Mouse (Mus musculus): ENCODE results near the gene Alg12. TPM values are rescaled to one million over a fixed set of nuclear protein-coding genes. Genes with fewer than 3 reads are reported as not detected.
A peak's percentile ranks its signal among the peaks of the same experiment; 100 is the strongest.

Gene Alg12
- total RNA-seq, 2 experiments from 2014 or later, result 10.1 to 13.3 TPM

DNA sequence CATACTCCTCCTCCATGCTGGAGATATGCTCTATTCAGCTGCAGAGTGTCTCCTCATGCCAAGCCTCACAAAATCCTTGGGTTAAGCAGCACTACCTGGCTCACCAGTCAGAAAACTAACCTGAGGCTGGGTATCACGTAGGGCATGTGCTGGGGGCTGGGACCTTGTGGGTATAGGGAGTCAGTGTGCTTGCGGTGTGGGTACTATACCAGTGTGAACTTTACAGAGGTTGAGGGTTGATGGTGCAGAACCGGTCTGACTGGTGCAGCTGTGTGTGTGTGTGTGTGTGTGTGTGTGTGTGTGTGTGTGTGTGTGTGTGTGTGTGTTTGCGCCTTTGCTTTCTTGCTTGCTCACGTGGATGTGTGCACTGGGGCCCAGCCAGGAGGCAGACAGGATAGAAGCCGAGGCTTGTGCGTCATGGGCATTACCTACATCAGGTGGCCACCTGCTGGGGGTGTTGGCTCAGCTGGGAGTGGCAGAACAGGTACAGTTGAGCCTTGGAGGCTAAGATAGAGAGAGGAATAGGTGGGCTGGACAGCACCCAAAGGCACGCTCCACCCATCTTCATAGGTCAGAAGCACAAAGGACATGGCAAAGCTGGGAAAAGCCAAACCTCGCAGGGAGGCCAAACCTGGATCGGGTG lies 32.5 kb upstream of the Alg12 start:
- DNase-seq (ENCODE audit: low spot score in 2 of 2), result no peak
- Histone ChIP-seq H3K4me3 (no peak overlapping the region), H3K27ac (peak overlapping the region; percentile 91; the same call in 1 of the 2 replicates)
- TF ChIP-seq CTCF (conservative IDR thresholded peaks at IDR 0.05), result no peak

DNA sequence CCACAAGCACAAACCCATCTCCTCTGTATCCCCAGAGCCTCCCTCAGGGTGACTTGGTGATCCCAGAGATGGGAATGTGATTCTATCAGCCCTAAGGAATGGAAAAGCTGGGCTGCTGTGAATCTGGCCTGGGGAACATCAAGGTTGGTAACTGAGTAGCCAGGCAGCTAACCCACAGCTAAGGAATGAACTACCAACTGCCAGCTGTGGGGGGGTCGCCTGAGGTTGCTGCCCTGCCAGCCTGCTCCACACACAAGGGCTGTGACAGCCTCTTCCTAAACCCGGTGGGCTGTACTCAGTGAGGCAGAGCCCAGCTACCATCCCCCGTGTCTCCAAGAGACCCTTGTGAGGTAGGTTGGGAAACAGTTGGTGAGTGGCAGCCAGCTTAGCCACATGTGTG lies 32.0 kb upstream of the Alg12 start:
- Histone ChIP-seq H3K27ac (peak overlapping the region; percentile 91), H3K4me3 (no peak overlapping the region)
- DNase-seq (ENCODE audit: low spot score in 2 of 2), result no peak
- TF ChIP-seq CTCF (conservative IDR thresholded peaks at IDR 0.05), result no peak

DNA sequence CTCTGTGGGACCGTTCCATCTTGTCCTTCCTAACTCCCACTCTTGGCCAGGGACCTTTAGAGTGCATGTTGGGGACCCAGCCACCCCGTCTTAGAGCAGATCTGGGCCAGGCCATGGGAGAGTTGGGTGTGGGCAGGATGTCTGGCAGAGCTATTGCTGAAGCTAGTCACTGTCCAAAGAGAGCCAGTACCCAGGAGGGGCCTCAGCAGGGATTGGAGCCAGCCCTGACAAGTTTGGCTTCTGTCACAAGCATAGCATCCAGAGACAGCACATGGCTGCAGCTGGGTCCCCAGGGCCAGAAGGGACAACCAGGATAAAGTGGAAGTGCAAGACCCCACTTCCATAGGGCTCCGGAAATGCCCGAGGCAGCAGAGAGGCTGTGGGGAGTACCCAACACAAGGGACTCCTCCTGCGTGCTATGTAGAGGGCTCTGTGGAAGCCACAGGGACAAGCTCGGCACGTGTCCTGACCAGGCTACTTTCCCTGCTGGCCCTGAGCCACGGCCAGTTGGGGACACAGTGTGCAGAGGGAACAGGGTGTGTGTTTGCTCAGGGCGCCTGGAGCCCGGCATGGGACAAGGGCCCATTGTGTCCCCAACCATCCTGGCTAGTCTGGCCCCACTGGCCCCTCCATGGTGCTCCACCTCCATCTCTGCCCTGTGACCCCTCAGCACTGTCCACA lies 31.2 kb upstream of the Alg12 start:
- TF ChIP-seq CTCF (conservative IDR thresholded peaks at IDR 0.05), result no peak
- peak; percentile 77 to 82 for DNase-seq (ENCODE audit: low spot score in 2 of 2)
- Histone ChIP-seq H3K4me3 (no peak overlapping the region), H3K27ac (peak overlapping the region; percentile 91)

DNA sequence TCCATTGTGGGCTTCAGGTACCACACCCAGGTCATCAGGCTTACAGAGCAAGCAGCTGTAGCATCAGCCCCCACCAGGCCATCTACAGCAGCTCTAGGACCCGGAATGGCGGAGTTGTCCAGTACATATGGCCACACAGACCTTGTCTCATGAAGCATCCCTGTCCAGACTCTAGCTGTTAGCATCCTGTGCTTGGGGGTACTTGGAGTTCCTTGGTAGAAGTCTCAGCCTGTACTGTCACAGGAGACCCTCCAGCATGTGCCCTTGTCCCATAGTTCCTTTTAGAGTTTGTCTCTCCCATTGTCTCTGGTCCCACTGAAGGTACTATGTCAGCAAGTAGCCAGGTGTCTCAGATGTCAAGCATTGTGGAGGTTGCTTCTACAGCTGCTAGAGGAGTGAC lies 30.5 kb upstream of the Alg12 start:
- Histone ChIP-seq H3K4me3 (no peak overlapping the region), H3K27ac (peak overlapping the region; percentile 91)
- DNase-seq (ENCODE audit: low spot score in 2 of 2), result no peak
- TF ChIP-seq CTCF (conservative IDR thresholded peaks at IDR 0.05), result no peak

DNA sequence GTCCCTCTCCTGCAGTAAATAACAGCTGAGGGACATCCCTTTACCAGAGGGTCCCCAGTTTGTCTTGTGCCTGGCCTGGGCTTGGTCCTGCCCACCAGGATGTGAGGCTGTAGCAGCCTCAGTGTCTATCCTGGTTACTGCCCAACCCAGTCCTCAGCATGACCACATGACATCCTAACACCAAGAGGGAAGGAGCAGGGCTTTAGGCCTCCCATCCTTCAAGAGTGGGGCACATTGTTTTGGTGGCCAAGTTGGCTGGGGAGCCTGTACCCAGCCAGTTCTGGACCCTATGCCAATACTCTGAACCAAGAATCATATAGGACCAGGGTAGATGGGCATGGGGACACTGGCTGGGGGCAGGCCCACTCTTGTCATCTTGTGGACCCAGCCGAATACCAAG lies 29.5 kb upstream of the Alg12 start:
- peak overlapping the region; percentile 91; the same call in 1 of the 2 replicates for H3K27ac ChIP-seq
- no peak for TF ChIP-seq CTCF (conservative IDR thresholded peaks at IDR 0.05)
- DNase-seq (ENCODE audit: low spot score in 2 of 2), result no peak
- no peak overlapping the region for H3K4me3 ChIP-seq

DNA sequence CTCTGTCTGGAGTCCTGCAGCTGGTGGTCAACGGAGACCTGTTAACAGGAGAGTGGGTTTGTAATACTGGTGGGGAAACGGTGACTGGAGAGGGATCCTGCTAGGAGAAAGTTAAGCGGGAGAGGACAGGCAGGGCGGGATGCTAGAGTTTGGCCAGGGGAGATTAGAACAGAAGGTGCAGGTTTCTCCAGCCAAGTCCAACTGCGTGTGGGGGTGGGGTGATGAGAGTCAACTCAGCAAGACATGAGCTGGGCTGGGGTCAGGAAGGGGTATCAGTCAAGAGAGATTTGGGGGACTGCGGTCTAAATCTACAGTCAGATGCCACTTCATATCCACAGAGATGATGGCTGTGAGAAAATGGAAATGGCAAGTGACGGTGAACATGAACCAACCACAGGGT lies 25.8 kb upstream of the Alg12 start:
- H3K27ac ChIP-seq, result no peak overlapping the region
- H3K4me3 ChIP-seq, result no peak overlapping the region
- DNase-seq (ENCODE audit: low spot score in 2 of 2), result no peak
- TF ChIP-seq CTCF (conservative IDR thresholded peaks at IDR 0.05), result no peak

DNA sequence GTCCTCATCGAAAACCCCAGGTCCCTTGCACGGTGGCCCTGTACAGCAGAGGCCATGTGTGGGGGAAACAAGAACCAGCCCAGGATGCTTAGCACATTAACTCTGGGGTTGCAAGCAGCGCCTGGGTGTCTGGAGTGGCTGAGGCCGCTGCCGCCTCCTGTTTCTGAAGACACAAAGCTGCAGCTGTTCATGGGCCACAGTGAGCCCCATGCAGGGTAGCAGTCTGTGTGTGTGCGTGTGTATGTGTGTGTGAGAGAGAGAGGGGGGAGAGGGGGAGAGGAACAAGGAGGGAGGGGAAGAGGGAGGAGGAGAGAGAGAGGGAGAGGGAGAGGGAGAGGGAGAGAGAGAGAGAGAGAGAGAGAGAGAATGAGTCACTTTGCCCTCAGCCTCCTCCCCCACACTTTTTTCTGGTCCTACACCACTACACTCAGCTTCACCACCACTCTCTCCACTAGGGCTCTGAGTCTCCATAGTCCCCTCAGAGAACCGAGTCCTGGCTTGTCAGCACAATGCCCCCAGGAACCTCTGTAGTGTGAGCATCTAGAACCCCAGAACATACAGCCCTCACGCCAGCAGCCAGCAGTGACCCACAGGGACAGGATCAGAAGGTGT lies 24.5 kb upstream of the Alg12 start:
- Histone ChIP-seq H3K4me3 (no peak overlapping the region), H3K27ac (peak overlapping the region; percentile 64)
- TF ChIP-seq CTCF (conservative IDR thresholded peaks at IDR 0.05), result no peak
- DNase-seq (ENCODE audit: low spot score in 2 of 2), result no peak

DNA sequence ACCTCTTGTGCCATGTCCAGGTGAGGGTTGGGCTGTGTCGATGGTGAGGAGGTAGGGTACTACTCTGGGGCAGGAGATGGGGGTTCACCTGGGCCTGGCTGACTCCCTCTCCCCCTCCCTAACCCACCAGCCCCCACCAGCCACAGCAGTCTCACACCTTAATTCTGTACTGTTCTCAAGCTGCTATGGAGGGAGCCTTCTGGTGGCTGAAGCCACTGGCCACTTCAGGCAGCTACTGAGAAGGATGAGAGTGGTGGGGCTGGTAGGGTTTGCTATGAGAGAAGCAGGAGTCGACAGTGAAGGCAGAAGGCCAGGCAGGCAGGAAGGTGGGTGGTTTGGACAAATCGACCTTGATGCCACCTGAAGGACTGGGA lies 23.2 kb upstream of the Alg12 start:
- H3K27ac ChIP-seq, result peak overlapping the region; percentile 64
- no peak for DNase-seq (ENCODE audit: low spot score in 2 of 2)
- no peak overlapping the region for H3K4me3 ChIP-seq
- no peak for TF ChIP-seq CTCF (conservative IDR thresholded peaks at IDR 0.05)

DNA sequence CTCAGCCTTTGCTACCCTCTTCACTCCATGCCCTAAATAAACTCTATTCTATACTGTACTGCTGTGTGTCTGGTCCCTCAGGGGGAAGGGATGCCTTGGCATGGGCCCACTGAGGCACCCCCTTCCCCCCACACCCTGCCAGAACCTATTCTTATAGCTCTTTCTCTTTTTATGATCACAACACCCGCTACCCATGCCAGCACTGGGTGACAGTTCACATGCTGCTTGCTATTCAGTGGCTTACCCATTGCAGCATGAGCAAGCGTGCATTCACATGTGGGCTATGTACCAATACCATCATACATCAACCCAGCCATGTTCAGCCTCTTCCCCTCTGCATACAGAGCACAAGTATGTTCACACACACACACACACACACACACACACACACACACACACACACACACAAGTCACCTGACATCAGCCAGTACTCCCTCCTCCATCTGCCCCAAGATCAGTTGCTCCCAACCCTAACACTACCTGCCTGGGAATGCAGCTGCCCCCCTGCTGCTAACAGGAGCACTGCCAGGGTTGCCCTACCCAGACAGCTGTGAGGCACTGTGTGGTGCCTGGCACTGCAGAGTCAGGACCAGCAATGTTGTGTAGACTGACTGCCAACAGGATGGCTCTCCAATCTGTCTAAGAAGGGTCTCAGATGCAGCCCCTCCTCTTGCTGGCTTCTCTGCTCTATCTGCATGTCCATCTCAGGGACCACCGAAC lies 22.6 kb upstream of the Alg12 start:
- TF ChIP-seq CTCF (conservative IDR thresholded peaks at IDR 0.05), result no peak
- no peak for DNase-seq (ENCODE audit: low spot score in 2 of 2)
- Histone ChIP-seq H3K27ac (peak overlapping the region; percentile 64), H3K4me3 (no peak overlapping the region)

DNA sequence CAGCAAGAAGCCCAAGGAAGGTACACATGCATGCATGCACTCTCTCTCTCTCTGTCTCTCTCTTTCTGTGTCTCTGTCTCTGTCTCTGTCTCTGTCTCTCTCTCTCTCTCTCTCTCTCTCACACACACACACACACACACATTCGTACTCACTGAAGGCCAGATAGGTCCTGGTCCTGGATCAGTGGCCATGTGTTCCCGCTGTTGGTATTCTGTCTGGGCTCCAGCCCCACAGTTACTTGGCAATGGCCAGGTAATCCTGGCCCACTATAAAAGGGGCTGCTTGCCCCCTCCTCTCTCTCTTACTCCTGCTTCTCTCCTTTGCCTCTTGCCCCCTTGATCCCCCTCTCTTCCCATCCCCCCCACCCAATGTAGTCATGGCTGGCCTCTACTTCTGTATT lies 22.0 kb upstream of the Alg12 start:
- TF ChIP-seq CTCF (conservative IDR thresholded peaks at IDR 0.05), result no peak
- no peak for DNase-seq (ENCODE audit: low spot score in 2 of 2)
- peak overlapping the region; percentile 39; the same call in 1 of the 2 replicates for H3K27ac ChIP-seq
- no peak overlapping the region for H3K4me3 ChIP-seq

DNA sequence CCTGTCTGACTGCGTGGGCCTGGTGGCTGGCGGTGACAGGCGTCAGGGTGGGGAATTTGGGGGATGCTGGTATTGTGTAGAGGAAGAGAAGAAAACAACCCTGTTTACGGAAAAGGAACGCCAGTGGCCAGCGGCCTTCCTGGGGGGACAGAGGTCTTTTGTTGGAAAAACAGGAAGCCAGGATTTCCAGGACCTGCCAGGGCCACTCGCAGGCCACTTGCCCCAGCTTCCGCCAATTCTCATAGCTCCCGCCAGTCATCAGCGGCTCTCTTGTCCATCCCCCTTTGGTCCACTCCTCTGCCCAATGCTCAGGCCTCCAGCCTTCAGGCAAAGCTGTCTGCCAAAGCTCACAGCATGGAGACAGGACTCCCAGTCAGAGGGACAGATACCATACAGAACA lies 21.0 kb upstream of the Alg12 start:
- TF ChIP-seq CTCF (conservative IDR thresholded peaks at IDR 0.05), result no peak
- Histone ChIP-seq H3K4me3 (no peak overlapping the region), H3K27ac (peak overlapping the region; percentile 90)
- DNase-seq (ENCODE audit: low spot score in 2 of 2), result no peak

DNA sequence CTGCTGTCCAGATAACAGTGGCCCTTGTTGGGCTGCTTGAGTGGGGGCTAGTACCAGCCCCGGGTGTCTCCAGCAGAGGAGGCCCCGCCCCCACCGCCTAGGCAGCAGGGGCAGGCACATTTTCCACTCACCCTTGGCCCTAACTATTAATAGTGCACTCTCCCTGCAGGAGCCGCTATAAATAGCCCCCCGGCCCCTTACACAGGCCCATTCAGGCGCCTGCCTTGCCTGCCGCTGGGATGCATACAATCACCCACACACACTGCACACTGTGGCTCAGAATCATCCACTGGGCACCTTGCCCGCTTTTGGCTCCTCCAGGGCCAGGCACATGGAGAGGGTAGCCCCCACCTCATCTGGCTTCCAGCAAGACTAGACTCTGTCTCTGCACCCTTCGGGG lies 20.2 kb upstream of the Alg12 start:
- peak overlapping the region; percentile 90 for H3K27ac ChIP-seq
- TF ChIP-seq CTCF (conservative IDR thresholded peaks at IDR 0.05), result no peak
- peak; percentile 68 to 76 for DNase-seq (ENCODE audit: low spot score in 2 of 2)
- H3K4me3 ChIP-seq, result peak overlapping the region; percentile 1; the same call in 1 of the 2 replicates

DNA sequence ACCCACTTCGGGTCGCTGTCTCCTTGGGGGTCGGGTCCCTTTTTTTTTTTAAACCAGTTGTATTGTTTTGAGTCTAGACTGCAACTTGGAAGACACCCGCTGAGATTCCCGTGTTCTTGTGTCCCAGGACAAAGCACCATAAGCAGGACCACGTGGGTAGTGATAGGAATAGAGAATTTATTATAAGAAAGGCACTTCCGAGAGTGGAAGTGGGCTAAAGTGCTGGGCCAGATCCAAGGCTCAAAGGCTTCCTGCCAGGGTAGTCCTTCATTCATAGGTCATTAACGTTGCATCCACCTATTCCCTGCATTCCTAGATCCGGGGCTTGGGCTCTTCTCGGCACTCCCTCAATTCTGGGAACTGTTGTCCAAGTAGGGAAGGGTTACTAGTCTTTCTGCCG lies 18.9 kb upstream of the Alg12 start:
- H3K27ac ChIP-seq, result peak overlapping the region; percentile 76

More for the DNA sequence above, 18.9 kb upstream of the Alg12 start:
- peak overlapping the region; percentile 66 for H3K4me3 ChIP-seq
- no peak for TF ChIP-seq CTCF (conservative IDR thresholded peaks at IDR 0.05)
- no peak for DNase-seq (ENCODE audit: low spot score in 2 of 2)
